Mouse (Mus musculus) thymus, adult 2 months (tissue): Measurements from ENCODE around the gene Ankfn1. TPM values are rescaled to one million over a fixed set of nuclear protein-coding genes. Genes with fewer than 3 reads are reported as not detected.

ENCODE experiments used
- DNase-seq: peaks from one replicate; pipeline ENCODE4 v3.0.0; 2021
- H3K27ac ChIP-seq: fragments of 200-500 bp; 2 replicates; pipeline ENCODE4 v1.5.1; 2012; ENCODE audit warnings: low read length, control low read depth; ENCODE audit not compliant: control insufficient read depth, insufficient read depth
- H3K27me3 ChIP-seq: fragments of 200-500 bp; 2 replicates; pipeline ENCODE4 v1.6.1; 2012; ENCODE audit warnings: mild to moderate bottlenecking, low read length, moderate library complexity, mixed read lengths; ENCODE audit not compliant: control insufficient read depth, insufficient read depth
- H3K36me3 ChIP-seq: fragments of 200-500 bp; 2 replicates; pipeline ENCODE4 v1.6.1; 2012; ENCODE audit warnings: mild to moderate bottlenecking, low read length, moderate library complexity; ENCODE audit not compliant: control insufficient read depth, insufficient read depth
- H3K4me1 ChIP-seq: fragments of 200-500 bp; replicated peaks from 2 replicates; pipeline ENCODE4 v1.6.1; 2012; ENCODE audit warnings: low read length; ENCODE audit not compliant: control insufficient read depth, insufficient read depth
- H3K4me3 ChIP-seq: fragments of 200-500 bp; 2 replicates; pipeline ENCODE4 v1.5.1; 2012; ENCODE audit warnings: mild to moderate bottlenecking, low read length, control low read depth, moderate library complexity; ENCODE audit not compliant: control insufficient read depth, insufficient read depth
- CTCF ChIP-seq: fragments of 200-500 bp; IDR thresholded peaks from 2 replicates; pipeline ENCODE4 v1.5.1; 2012; ENCODE audit warnings: mild to moderate bottlenecking, control low read depth, low read length, moderate library complexity, borderline replicate concordance; ENCODE audit not compliant: control insufficient read depth, poor library complexity, insufficient read depth; ENCODE audit errors: extremely low read depth
- POLR2A ChIP-seq: fragments of 200-500 bp; IDR thresholded peaks from 2 replicates; pipeline ENCODE4 v1.6.1; 2012; ENCODE audit warnings: mild to moderate bottlenecking, low read length, control low read depth, moderate library complexity; ENCODE audit not compliant: control insufficient read depth, poor library complexity, insufficient read depth; ENCODE audit errors: extremely low read depth
- WGBS: fragments of 180-500 bp; shearing (Covaris S2); methylation state at CpG from one replicate; pipeline ENCODE4 v1.1.7; 2018; 5-methylcytosine and 5-hydroxymethylcytosine counted together
- polyA plus RNA-seq: library from polyadenylated mRNA; depleted of rRNA; stranded (reverse); fragments of >200 nt; gene quantifications from 2 replicates; pipeline ENCODE4 v1.2.3, GENCODE M21; 2012

Ankfn1 gene
- polyA plus RNA-seq, 1 experiment, result 0.07 TPM

DNA sequence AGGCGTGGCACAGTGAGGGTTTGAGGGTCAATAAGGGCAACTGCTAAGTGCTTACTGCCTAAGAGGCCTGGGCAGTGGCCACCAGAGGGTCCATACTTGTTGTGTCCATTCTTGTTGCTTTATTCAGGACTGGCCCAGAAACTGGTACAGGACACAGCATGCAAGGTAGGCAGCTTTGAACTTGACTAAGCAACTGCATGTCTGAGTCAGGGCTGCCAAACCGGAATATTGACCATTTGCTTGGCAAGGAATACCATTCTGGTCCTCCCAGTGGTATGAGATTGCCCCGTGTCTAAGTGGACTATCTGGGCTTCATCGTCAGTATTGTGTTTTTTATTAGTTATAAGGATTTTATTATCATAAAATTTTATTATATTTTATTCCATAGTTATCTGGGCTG is 312.1 kb downstream of the Ankfn1 start:
- TF ChIP-seq CTCF (no peak), POLR2A (no peak)
- Histone ChIP-seq H3K4me1 (no peaks in the 10 kb centered on the region), H3K27ac (no peak overlapping the region), H3K4me3 (no peak overlapping the region), H3K36me3 (no peaks in the 10 kb centered on the region), H3K27me3 (no peaks in the 10 kb centered on the region)
- 92% methylated on average over 4 of the region's 4 CpGs for WGBS
- no peak for DNase-seq

DNA sequence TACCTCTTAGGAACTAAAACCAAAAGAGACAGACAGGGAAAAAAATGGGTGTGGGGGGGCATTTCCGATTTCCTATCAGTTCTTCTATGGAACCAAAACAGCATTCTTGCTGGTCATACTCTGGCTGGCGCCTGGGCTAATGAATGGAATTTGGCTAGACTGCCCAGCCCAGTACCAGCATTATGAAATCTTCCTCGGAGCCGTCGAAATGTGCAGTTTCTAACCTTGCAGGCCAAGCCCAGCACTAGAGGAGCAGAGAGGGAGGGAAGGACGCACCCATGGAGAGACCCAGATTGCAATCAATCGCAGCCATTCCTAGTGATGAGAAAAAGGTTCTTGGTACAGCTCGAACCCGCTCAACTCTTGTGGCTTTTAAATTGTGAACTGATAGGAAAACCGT is 315.2 kb downstream of the Ankfn1 start:
- no peak for DNase-seq
- TF ChIP-seq CTCF (no peak), POLR2A (no peak)
- WGBS, result 93% methylated on average over 10 of the region's 10 CpGs
- Histone ChIP-seq H3K27ac (no peak overlapping the region), H3K36me3 (no peaks in the 10 kb centered on the region), H3K4me3 (no peak overlapping the region), H3K4me1 (no peaks in the 10 kb centered on the region), H3K27me3 (no peaks in the 10 kb centered on the region)

DNA sequence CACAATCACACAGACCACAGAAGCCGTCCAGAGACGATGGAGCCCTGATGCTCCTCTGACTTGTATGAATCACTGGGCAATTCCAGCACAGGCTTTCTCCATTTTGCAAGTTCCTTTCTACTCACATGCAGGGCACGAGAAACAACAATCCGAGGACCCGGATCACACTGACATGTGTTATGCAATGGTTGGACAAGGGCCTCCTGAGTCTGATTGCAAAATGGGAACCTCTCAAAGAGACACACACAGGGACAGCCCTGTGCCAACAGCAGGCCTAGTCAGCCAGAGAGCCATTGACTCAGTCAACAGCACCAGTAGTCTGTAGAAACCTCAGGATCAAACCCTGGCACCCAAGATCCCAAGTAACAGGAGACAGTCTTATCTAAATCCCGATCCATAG is 318.0 kb downstream of the Ankfn1 start:
- Histone ChIP-seq H3K36me3 (no peaks in the 10 kb centered on the region), H3K27me3 (no peaks in the 10 kb centered on the region), H3K4me3 (no peak overlapping the region), H3K4me1 (no peaks in the 10 kb centered on the region), H3K27ac (no peak overlapping the region)
- DNase-seq, result no peak
- 91% methylated on average over 6 of the region's 6 CpGs for WGBS
- TF ChIP-seq CTCF, result no peak

DNA sequence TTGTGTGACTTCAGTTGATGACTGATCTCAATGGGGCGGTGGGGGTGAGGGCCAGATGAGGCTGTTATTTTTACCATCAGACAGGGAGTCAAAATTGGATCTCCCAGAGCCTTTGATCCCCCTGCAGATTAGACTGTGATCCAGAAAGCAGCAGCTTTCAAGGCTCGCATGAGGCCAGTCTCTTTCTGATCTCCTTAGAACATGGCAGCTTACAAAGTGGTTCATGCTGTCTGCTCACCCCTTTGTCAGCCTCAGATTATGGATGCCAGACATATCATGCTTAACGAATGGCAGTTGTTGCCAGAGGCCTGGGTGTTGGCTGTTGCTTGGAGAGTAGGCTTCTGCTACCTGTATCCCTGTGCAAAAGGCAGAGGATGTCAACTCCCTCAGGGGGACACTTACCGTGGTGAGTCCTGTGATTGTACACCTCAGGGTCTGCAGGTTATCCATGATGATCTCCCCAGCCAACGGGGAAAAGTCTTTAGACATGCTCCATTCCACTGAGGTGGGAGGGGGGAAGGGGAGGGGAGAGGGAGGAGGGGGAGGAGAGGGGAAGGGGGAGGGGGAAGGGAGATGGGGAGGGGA is 321.7 kb downstream of the Ankfn1 start:
- Histone ChIP-seq H3K4me3 (no peak overlapping the region), H3K27me3 (no peaks in the 10 kb centered on the region), H3K27ac (no peak overlapping the region), H3K4me1 (no peaks in the 10 kb centered on the region), H3K36me3 (no peaks in the 10 kb centered on the region)
- 76% methylated on average over 5 of the region's 5 CpGs for WGBS
- TF ChIP-seq POLR2A (no peak), CTCF (no peak)
- DNase-seq, result no peak

DNA sequence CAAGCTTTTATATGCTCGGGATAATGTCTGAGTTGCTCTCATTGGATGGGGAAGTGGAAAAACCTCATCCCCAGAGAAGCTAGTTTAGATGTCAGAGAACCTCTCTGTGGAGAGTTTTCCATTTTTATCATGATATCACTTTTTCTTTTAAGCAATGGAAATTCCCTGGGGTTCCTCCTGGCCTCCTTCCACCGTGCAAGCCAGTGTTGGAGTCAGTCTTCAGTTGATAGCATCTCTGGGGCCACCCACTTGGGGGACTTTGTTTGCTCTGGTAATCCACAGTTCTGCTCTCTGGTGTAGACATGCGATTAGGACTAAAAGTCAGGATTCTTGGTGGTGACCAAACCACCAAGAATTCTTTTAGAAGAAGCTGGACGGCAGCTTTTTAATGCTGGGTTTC is 322.8 kb downstream of the Ankfn1 start:
- Histone ChIP-seq H3K4me1 (no peaks in the 10 kb centered on the region), H3K36me3 (no peaks in the 10 kb centered on the region), H3K27ac (no peak overlapping the region), H3K27me3 (no peaks in the 10 kb centered on the region), H3K4me3 (no peak overlapping the region)
- no peak for TF ChIP-seq CTCF
- WGBS, result 71% methylated on average over 4 of the region's 4 CpGs
- no peak for DNase-seq

DNA sequence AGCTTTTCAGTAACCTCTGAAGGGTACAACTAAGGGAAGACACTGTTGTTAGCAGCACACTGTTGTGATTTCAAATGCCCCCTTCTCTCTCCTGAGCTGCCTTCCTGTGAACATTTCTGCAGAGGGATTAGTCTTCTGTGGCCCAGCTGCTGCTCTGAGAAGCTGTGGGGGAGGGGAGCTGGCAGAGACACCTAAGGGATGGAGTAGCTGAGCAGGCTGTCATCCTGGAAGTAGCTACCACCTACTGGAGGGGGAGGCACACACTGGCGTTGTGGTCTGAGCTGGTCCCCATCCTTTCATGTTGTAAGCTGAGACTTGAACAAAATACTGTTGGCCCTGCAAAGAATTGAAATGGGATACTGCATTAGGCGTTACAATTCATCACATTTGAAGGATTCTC is 324.6 kb downstream of the Ankfn1 start:
- Histone ChIP-seq H3K36me3 (no peaks in the 10 kb centered on the region), H3K27me3 (no peaks in the 10 kb centered on the region), H3K4me1 (no peaks in the 10 kb centered on the region), H3K27ac (no peak overlapping the region), H3K4me3 (no peak overlapping the region)
- DNase-seq, result no peak
- 36% methylated on average over 2 of the region's 2 CpGs for WGBS
- TF ChIP-seq POLR2A (no peak), CTCF (no peak)

DNA sequence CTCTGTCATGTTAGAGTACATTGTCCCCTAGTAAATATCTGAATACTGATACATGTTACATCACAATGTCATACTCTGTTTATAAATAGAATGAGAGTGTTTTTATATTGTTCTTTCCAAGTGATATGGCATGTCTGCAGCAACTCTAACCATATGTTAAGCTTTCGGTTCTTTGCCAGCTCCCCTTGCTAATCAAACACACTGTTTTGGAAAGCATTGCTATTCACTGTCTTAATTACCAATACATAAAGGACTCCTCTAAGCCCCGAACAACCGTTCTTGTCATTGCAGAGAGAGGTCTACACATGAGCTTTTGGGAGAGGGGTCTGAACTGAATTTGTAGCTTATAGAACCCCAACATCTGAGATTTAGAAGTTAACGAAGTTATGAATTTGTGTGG is 327.0 kb downstream of the Ankfn1 start:
- no peaks in the 10 kb centered on the region for H3K27me3 ChIP-seq
- H3K36me3 ChIP-seq, result no peaks in the 10 kb centered on the region
- DNase-seq, result no peak
- no peaks in the 10 kb centered on the region for H3K4me1 ChIP-seq
- no peak overlapping the region for H3K27ac ChIP-seq
- no peak for TF ChIP-seq POLR2A
- TF ChIP-seq CTCF, result no peak
- WGBS, result 90% methylated on average over 4 of the region's 4 CpGs
- H3K4me3 ChIP-seq, result no peak overlapping the region
